Mouse (Mus musculus) monocyte, adult 5-6 weeks (primary cell): ENCODE measurements around the gene Napepld. TPM values are rescaled to one million over a fixed set of nuclear protein-coding genes. Genes with fewer than 3 reads are reported as not detected.

Source experiments
- ATAC-seq: fragments of 153-309, 156-312 bp; replicated peaks from 2 replicates; pipeline ENCODE4 v1.8.0; 2017; ENCODE audit warnings: mild to moderate bottlenecking; ENCODE audit not compliant: low TSS enrichment, insufficient number of reproducible peaks, severe bottlenecking, poor library complexity, low FRiP score
- total RNA-seq: library from RNA; stranded (forward); fragments of 200-1000, 200-491, 200-594 nt; gene quantifications from 3 replicates; pipeline ENCODE4 v1.2.3, GENCODE M21; 2017

Gene Napepld
- total RNA-seq, 1 experiment from 2014 or later, result 0.95 TPM

DNA sequence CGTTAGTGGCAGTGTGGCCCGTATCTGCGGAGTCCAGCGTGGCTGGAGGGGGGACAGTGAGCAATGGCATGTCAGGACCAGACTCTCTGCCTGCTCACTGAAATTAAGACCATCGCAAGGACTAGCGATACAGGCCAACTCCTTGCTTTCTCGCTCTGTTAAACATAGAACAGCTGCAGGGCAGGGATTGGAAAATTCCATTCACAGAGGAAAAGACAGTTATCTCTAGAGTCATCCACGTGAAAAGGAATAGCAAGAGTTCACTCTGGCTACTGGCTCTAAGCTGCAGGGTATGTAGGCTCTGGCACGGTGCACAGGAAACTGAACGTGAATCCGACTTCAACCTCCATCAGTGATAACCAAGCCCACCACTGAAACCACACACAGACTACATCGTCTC is 26.2 kb downstream of the Napepld start:
- ATAC-seq, result no peak

DNA sequence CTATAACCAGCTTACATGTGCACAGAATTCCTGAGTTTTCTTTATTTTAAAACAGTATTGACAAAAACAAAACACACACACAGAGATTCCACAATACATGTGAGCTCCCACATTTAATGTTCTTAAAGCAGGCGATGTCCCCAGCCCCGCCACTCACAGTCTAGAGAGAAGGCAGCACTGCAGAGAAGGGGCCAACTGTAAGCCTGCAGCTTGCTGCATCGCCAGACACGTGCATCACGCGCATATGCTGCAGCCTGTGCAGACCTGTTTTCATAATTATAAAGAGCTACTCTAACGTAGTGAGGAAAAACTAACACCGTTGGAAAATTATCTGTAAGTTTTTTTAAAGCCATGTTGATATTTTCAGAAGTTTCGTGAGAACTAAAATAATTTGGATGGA is 27.5 kb downstream of the Napepld start:
- ATAC-seq, result no peak

GRCm38 (mm10) chr5:21672812-21673635 is 28.2 kb downstream of the Napepld start:
- ATAC-seq, result no peak

GRCm38 (mm10) chr5:21669307-21669706 is 31.9 kb downstream of the Napepld start:
- no peak for ATAC-seq

DNA sequence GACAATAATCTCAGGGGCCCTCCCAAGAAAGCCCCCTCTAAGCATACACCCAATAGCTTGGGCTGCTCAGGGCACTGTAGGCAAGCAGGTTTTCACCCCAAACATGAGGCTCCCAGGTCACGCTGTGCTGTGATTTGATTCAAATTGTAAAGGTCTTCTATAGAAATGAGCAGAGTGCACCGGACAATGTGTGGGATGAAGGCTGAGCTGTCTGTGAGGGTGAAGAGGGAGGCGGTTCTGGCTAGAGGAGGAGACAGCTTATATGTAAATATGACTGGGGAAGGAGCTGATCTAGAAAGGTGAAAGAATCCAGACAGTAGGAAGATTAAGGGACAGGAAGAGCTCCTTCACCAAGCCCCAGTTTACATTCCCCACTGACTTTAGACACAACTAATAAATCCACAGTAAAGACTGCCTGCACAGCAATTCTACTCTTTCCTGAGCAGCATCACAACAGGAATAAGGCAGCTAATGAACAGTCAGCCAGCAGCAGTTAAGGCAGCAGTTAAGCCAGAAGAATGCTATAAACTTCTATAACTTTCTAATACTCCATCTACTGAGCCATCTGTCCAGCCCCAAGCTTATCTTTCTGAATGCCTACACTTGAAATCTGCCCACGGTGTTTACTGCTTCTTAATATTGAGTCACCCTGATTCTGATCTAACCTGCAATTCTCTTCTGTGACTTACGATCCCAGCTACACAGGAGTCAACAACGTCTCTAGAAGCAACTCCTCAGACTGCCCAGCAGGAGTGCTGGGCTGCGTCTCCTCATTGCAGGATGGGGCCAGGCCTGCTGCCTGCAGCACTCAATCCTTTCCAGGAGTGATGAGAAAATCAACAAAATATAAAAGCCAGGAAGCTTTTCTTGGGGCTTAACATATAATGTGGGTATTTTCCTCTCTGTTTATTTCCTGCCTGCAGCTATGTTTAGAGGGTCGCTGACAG is 33.7 kb downstream of the Napepld start:
- no peak for ATAC-seq

DNA sequence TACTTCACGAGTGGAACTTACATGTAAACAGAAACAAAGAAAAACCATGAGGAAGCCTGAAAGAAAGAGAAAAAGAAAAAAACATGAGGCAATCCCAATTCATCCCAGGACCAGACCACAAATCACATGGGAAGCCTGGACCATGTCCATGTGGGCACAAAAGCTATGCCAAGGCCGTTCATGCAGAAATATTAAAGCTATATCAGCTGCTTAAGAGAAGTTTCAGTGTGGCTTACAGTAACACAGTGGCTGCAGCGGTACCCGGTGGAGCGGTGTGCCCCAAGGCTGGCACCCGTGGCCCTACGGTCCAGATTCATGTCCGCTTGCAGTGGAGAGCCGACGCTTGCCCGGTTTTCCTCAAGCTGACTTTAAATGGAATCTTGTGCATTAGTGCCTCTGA is 38.1 kb downstream of the Napepld start:
- no peak for ATAC-seq

DNA sequence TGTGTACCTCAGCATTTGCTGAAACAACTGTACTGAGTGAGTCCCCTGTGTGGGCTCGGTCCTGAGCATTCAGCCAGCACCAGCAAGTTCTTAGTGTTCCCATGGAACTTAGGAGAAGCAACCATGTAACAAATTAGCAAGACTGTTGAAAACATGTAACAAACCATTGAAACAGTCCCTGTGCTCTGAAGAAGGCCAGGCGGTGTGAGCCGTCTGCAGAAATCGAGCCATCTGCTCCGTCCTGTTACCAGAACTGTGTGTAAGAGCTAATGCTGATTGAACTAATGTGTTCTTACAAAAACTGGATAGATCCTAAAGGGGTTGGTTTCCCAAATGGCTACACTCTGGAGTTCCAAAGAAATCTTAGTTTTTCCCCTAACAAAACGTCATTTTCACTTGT is 40.3 kb downstream of the Napepld start:
- no peak for ATAC-seq

DNA sequence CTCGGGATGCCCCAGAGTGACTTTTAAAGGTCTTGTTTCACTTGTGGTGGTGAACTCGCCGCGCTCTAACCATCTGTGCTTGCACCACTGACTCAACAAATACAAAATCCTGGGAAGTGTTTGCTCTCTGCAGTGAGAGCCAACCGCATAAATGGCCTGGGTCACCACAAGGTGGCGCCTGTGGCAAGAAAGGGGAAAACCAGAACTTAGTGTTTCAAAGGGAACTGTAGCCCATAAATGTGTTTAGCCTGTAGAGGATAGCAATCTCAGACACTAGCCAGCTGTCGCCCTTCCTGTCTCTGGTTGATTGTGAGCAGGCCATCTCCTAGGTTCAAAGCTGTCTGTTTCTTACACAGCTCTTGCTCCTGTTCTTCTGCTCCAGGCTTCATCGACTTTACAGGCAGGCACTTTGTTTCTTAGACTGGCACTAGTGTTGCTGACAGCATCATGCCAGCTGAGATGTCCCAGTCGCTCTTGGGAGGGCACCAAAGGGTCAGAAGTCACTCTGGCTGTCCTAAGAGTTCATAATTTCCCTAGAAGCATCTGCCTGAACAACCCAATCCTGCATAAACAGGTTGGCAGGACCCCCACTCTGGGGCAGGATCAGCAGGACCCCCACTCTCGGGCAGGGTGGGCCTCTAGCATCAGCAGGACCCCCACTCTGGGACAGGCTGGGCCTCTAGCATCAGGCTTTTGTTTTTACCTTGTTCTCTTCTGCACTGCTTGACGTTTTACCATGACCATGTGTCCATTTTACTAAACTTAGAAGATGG is 42.4 kb downstream of the Napepld start:
- peak; percentile 69 for ATAC-seq

- ATAC-seq, result no peak
Measured at GRCm38 (mm10) chr5:21658038-21658437, 43.2 kb downstream of the Napepld start.

- ATAC-seq, result no peak
Measured at GRCm38 (mm10) chr5:21656912-21657311, 44.3 kb downstream of the Napepld start.

DNA sequence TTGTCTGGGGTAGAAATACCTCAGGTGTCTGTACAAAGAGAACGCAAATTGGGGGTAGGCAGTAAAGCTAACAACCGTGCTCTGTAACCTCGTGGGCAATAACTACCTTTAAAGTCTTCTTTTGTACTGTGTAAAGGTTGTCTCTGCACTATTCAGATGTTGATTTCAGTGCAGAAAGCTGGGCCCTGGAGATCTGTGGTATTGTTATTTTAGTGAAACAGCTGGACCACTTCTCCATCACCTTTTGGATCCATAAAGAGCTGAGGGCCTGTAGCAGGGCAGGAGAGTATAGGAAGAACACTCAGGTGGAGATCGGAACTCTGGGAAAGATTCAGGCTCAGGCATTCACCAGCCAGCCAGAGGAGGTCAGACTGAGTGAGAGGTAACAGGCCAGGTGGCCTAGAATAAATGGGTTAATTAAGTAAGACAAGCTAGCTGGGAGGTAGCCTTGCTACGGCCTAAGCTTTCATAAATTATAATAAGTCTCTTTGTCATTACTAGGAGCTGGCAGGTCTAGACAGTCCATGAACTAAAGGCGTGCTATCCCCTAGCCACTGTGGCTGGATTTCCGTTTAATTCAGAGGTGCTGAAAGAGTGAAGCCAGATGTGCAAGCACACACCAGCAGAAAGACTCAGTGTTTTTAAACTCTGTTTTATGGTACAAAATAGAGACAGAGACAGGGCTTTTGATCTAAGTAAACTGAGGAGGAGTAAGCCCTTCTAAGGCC is 49.1 kb downstream of the Napepld start:
- ATAC-seq, result no peak

DNA sequence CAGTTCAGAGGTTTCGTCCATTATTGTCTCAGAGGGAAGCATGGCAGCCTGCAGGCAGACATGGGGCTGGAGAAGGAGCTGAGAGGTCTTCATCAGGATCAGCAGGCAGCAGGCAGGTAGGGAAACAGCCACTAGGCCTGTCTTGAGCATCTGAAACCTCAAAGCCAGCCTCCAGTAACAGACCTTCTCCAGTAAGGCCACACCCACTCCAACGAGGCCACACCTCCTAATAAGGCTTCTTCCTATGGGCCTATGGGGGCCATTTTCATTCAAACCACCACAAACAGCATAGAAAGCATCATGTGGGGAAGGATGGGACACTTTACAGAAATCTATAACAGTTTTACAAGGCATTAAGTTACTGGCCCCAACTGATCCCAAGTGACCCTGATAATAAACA is 50.5 kb downstream of the Napepld start:
- no peak for ATAC-seq

- no peak for ATAC-seq
Measured at GRCm38 (mm10) chr5:21646133-21646491, 55.1 kb downstream of the Napepld start.

DNA sequence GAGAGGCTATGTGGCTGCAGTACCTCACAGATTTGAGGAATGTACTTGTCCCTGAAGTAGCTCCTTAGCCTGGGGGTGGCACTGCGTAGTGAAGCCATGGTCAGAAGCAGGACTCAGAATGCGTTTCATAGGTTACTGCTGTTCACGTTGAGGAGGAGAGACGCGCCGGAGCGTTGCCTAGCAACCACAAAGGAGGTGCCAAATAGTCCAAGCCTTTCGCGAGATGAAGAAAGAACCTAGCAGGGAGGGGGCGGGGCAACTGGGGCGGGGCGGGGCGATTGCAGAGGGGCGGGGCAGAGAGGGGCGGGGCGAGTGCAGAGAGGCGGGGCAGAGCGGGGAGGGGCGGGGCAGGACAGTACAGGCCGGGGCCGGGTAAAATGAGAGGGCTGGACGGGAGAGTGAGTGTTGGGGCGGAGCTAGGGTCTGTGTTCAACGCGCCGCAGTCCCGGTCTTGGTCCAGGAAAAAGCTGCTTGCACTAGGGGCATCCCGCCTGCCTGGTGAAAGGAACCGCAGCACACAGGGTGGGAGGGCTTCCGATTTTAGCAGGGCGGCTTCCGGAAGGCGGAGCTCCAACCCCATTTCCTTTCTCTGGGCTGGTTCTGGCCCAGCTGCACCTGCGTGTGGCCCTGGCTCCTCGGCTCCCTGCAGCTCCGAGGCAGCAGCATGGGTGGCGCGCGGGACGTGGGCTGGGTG is 55.6 kb downstream of the Napepld start, which contains the start of the genes Fbxl13 and Armc10:
TSS of gene Fbxl13 (minus strand) at position 196 of the 694 bp plus-strand sequence.
TSS of gene Armc10 (plus strand) at position 375 of the 694 bp plus-strand sequence.
- peak; percentile 81 for ATAC-seq

DNA sequence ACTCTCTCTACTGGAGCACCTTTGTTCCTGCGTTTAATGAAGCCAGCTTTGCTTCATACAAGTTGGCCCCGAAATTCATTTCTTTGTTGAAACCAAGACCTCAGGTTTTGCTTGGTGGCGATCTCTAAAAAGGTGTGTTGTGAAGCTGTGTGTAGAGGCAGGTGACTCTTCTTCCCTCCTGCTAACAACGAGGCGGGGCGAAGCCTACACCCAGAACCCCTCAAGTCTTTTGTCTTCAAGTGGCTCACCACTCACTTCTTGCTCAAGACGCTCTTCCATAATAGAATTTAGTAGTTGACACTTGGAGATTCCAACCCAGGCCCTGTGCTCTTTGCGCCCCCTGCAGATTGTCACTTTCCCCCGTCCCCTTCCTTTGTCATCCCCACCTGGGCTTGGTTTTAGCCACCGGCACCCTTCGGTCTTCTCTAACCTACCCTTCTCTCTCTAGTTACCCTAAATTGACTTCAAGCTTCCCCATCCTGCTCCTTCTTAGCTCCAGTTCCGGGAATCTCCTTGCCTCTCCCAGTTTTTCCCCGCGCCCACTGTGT is 56.2 kb downstream of the Napepld start:
- no peak; the same call in 1 of the 2 replicates for ATAC-seq

DNA sequence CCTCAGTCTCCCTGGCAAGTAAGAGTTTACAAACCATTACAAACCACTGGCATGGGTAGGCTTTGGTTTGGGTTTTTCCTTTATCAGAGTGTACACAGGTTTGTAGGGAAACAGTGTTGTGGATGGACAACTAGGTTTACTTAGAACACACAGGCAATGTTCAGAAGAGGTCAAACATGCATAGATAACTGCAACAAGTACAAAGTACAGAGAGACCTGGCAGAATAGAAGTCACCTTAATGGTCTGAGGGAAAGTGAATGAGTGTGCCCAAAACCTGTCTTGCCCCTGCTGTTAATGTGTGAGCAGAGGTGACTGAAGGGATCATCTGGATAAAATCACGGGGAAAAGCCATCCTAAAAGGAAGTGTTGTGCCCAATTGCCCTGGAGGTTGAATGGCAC is 57.6 kb downstream of the Napepld start:
- no peak for ATAC-seq

DNA sequence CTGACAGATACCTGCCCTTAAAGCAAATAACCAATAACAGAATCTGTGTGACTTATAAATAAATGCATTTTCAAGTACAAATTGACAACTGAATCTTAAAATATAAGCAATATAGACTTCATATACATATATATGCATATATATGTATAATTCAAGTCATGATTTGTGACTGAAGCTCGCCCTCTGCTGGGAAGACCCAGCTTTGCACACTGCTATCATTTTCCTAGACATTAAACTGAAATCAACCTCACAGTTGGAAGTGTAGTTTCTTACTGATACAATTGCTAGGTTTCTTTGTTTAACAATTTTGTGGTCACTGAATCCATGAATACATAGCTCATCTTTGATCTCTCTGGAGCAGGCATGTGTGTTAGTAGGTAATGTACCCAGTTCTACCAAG is 60.2 kb downstream of the Napepld start:
- no peak for ATAC-seq
